Mouse (Mus musculus) C2C12 (cell line): Measurements from ENCODE around the gene Cavin1.

Experiments
- CTCF ChIP-seq: IDR thresholded peaks from one replicate; pipeline ENCODE4 v1.5.1; 2011; ENCODE audit not compliant: control insufficient read depth, insufficient read depth, insufficient read length
- MAX ChIP-seq: IDR thresholded peaks from one replicate; pipeline ENCODE4 v1.6.1; 2011; ENCODE audit warnings: mild to moderate bottlenecking, control low read depth

GRCm38 (mm10) chr11:100959826-100960225, 10.9 kb downstream of the Cavin1 start:
- TF ChIP-seq CTCF, result no peak
- no peak for TF ChIP-seq MAX
